In genomic region chr1:126431594-126431993, GRCm38 (mm10) we compare ENCODE assay signal across 8 mouse cellular contexts.
DNase-seq lines count a peak whose midpoint lies in the region; ATAC-seq lines count a peak whose summit lies in the region.

No protein-coding gene starts in this region.

- H3K9me3 ChIP-seq in embryonic facial prominence, embryonic 13.5 days: no peaks in the 10 kb centered on the region
- no peaks in the 10 kb centered on the region for H3K9me3 ChIP-seq in hindbrain, embryonic 13.5 days
- no peaks in the 10 kb centered on the region for H3K9me3 ChIP-seq in stomach, embryonic 16.5 days (replicated peaks; ENCODE audit: control insufficient read depth, low read length)

- H3K4me1 ChIP-seq in embryonic facial prominence, embryonic 13.5 days: peaks cover 4% of the 10 kb centered on the region; the same call in 1 of the 2 replicates
- peaks cover 5% of the 10 kb centered on the region; the same call in 1 of the 2 replicates for H3K4me1 ChIP-seq in hindbrain, embryonic 13.5 days (replicated peaks)
- peaks cover 3% of the 10 kb centered on the region; the same call in 1 of the 2 replicates for H3K4me1 ChIP-seq in stomach, embryonic 16.5 days (ENCODE audit: control insufficient read depth, insufficient read depth, low read length)

- no peak overlapping the region for H3K9ac ChIP-seq in embryonic facial prominence, embryonic 13.5 days
- no peak overlapping the region for H3K9ac ChIP-seq in hindbrain, embryonic 13.5 days
- no peak overlapping the region for H3K9ac ChIP-seq in stomach, embryonic 16.5 days (ENCODE audit: low read length)

- peak; percentile 31 to 87 for DNase-seq in adrenal gland, adult (ENCODE audit: inconsistent age in 2 of 2, low spot score in 1 of 2)
- no peak for DNase-seq in adrenal gland, adult 8-10 months
- peak; percentile 43 for DNase-seq in adrenal gland, postnatal 14 days
- DNase-seq in layer of hippocampus, adult 9-11 months: peak; percentile 68
- peak; percentile 75 for DNase-seq in mesoderm, embryonic 11.5 days (ENCODE audit: low read depth, low spot score)

- no peak overlapping the region for H3K27ac ChIP-seq in embryonic facial prominence, embryonic 13.5 days
- H3K27ac ChIP-seq in hindbrain, embryonic 13.5 days: peak overlapping the region; percentile 8
- H3K27ac ChIP-seq in stomach, embryonic 16.5 days (ENCODE audit: low read length): no peak overlapping the region

- no peaks in the 10 kb centered on the region for H3K36me3 ChIP-seq in embryonic facial prominence, embryonic 13.5 days
- no peaks in the 10 kb centered on the region for H3K36me3 ChIP-seq in hindbrain, embryonic 13.5 days
- H3K36me3 ChIP-seq in stomach, embryonic 16.5 days (ENCODE audit: control insufficient read depth, insufficient read depth, low read length): no peaks in the 10 kb centered on the region

- 13% methylated on average over 5 of the region's 5 CpGs for WGBS in embryonic facial prominence, embryonic 13.5 days
- WGBS in hindbrain, embryonic 13.5 days: 31% methylated on average over 5 of the region's 5 CpGs
- 21% methylated on average over 5 of the region's 5 CpGs for WGBS in stomach, embryonic 16.5 days

- no peak overlapping the region for H3K4me3 ChIP-seq in embryonic facial prominence, embryonic 13.5 days
- no peak overlapping the region for H3K4me3 ChIP-seq in hindbrain, embryonic 13.5 days
- no peak overlapping the region for H3K4me3 ChIP-seq in stomach, embryonic 16.5 days (replicated peaks; ENCODE audit: low read length)

- H3K4me2 ChIP-seq in embryonic facial prominence, embryonic 13.5 days: peak overlapping the region; percentile 14; the same call in 1 of the 2 replicates
- no peak overlapping the region; the same call in 1 of the 2 replicates for H3K4me2 ChIP-seq in hindbrain, embryonic 13.5 days
- peak overlapping the region; percentile 19; the same call in 1 of the 2 replicates for H3K4me2 ChIP-seq in stomach, embryonic 16.5 days (ENCODE audit: low read depth, low read length)

- no peaks in the 10 kb centered on the region for H3K27me3 ChIP-seq in embryonic facial prominence, embryonic 13.5 days
- H3K27me3 ChIP-seq in hindbrain, embryonic 13.5 days: no peaks in the 10 kb centered on the region
- H3K27me3 ChIP-seq in stomach, embryonic 16.5 days (ENCODE audit: control insufficient read depth, insufficient read depth, low read length): no peaks in the 10 kb centered on the region

- ATAC-seq in embryonic facial prominence, embryonic 13.5 days (ENCODE audit: insufficient number of reproducible peaks, insufficient read depth, low FRiP score, low TSS enrichment, low read depth): no peak
- peak; percentile 74 for ATAC-seq in hindbrain, embryonic 13.5 days (ENCODE audit: low FRiP score)
- ATAC-seq in stomach, embryonic 16.5 days (ENCODE audit: insufficient read depth, low FRiP score): peak; percentile 33; the same call in 1 of the 2 replicates
